Mouse (Mus musculus): ENCODE measurements around the gene Gm3642.
"Not testable (repeated sequence)": the region's sequence is repeated elsewhere in the genome, so short reads cannot be mapped to it uniquely, and the experiment has no call there.

Gm3642 gene

DNA sequence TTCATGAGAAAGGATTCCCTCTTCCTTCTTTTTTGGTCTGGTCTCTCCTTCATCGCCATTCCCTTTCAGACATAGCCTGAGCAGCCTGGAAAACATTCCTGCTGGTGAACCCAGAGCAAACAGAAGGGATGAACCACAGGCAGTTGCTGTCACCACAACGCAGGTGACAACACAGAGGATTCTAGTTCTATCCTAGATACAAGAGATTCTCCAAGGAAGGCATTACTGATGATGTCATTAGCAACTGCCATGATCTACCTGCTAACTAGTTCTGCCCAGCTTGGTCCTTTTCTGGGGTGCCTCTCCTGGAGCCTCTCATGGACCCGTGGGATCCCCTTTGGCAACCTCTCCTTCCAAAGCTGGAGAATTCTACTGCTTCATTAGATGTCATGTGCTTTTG, at the start of gene Gm3642:
TSS of gene Gm3642 (minus strand) at position 101 of the 400 bp plus-strand sequence.
- not testable (repeated sequence) for DNase-seq (ENCODE audit: low spot score in 2 of 2)

DNA sequence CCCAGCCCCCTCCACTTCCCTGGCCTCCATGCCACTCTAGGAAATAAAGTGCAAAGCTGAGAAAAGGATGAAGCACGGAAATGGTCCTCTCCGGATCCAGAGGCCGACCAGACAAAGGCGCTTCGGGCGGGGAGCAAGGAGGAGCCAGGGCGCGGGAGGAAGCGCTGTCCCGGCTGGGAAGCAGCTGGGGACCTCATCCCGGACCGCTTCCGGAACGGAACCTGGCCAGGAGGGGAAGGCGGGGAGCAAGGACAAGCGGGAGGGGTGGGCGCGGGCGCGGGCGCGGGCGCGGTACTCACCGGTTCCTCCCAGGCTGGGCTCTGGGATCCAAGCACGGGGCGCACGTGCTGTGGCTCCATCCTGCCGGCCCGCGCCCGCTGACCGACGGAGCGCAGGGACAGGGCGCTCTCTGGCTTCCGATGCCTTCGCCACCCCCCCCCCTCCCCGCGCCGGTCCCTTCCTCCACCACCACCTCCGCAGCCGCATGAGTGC, 49.5 kb upstream of the Gm3642 start, which contains the start of gene Gm3667:
TSS of gene Gm3667 (minus strand) at position 442 of the 492 bp plus-strand sequence.
- not testable (repeated sequence) for DNase-seq (ENCODE audit: low spot score in 2 of 2)

DNA sequence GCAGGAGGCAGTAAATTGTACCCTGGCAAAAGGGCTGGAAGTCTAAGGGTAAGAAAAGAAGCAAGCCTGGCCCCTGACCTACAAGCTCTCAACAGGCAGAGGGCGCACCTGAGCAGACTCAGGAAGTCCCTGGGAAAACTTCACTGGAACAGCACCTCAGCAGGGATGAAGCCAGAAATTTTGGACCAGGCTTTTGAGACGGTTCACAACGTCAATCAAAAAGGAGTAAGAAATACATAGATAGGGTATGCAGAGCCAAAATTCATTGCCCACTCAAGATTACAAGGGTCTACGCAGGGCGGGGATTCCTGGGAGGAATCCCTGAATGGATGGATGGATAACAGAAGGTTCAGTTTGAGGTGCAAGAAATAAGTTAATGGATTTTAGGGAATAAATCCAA, 48.7 kb upstream of the Gm3642 start:
- not testable (repeated sequence) for DNase-seq (ENCODE audit: low spot score in 2 of 2)

- not testable (repeated sequence) for DNase-seq (ENCODE audit: low spot score in 2 of 2)
These were observed 16.8 kb downstream of the Gm3642 start for GRCm38 (mm10) chr14:6823297-6823696.

Data from spleen, postnatal 14 days (tissue).